Mouse (Mus musculus): Measurements from ENCODE around the gene Adam15.

GRCm38 (mm10) chr3:89314340-89314739 lies 35.5 kb downstream of the Adam15 start:
- TF ChIP-seq POLR2A (IDR thresholded peaks at IDR 0.05; ENCODE audit: control insufficient read depth, extremely low read depth, insufficient read depth, low read length, poor library complexity) (no peak), CTCF (IDR thresholded peaks at IDR 0.05; ENCODE audit: borderline replicate concordance, control insufficient read depth, extremely low read depth, insufficient read depth, low read length, poor library complexity) (no peak)

All from thymus, adult 2 months (tissue).